Mouse (Mus musculus) gastrocnemius, postnatal 14 days (tissue): Measurements from ENCODE around the gene Slc35a5. TPM values are rescaled to one million over a fixed set of nuclear protein-coding genes. Genes with fewer than 3 reads are reported as not detected.

ENCODE experiments used
- DNase-seq: peaks from one replicate; pipeline ENCODE4 v3.0.0; 2021; ENCODE audit warnings: mixed read lengths
- intact Hi-C: fragments of 180-260 bp; cut with DNase I; formaldehyde crosslinking; loops from one replicate; pipeline ENCODE4 v1.15.1; 2025; ENCODE audit warnings: low total_unique reads
- total RNA-seq, 2 experiments: library from RNA; stranded (reverse); gene quantifications; 2 replicates each; pipeline ENCODE4 v1.2.3; 2021

The Slc35a5 gene
- total RNA-seq, 2 experiments from 2014 or later = 5.5 to 6.7 TPM

DNA sequence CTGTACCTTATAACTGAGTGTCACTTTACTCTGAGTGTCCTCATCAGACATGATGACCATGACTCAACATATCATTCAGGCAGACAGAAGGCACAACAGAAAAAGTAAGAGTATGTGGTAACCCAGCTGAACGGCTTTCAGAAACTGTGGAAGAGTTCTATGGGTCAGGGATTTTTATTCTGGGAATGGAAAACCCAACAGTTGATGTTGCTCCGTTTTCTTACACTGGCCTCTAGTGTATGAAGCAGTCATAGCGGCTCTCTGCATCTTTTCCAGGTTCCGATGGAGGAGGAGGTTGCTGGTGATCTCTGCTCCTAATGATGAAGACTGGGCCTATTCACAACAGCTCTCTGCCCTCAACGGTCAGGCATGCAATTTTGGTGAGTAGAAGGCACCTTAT lies 35.9 kb downstream of the Slc35a5 start:
- no peak for DNase-seq
- intact Hi-C loops = no loop called here

DNA sequence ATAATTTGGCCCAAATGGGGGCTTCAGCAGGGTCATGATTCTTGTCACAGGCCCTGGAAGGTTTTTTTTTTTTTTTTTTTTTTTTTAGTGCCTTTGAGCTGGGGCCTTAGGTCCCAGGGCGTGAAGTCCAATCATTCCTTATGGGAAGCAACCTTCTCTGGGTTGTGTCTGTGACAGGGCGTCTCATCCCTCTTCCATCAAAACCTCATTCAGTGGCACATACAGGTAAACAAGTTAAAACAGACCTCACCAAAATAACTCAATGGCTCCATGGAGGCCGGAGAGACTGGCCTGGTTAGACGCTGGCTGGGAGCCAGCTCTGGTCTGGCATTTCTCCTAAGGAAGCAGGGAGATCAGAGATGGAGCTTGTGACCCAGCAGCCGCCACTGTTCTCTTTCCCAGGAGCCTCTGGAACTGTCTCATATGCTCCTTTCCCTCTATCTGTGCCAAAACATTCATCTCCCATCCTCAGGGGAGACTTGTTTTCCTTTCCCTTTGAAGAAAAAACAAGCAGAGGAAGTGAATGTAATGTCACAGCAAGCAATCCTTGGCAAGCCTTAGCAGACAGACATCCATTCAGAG lies 37.6 kb downstream of the Slc35a5 start:
- intact Hi-C loops = no loop called here
- DNase-seq = peak; percentile 73

DNA sequence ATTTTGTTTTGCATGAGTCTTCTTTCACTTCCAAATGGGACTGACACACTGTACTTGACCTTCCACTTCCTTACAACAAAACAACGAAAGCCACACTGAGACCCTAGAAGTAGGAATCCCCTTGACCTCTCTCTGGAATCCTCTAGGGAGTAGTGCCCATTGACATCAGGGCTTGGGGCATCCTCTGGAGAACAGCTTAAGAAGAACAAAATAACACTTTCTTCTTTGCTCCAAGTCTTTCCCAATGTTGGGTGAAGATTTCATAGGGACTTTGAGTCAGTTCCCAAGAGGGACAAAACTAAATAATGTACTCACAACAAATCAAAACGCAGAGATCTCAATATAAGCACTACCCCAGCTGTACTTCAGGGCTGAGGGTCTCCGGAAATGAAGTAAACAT lies 39.7 kb downstream of the Slc35a5 start:
- intact Hi-C loops = no loop called here
- DNase-seq = no peak

DNA sequence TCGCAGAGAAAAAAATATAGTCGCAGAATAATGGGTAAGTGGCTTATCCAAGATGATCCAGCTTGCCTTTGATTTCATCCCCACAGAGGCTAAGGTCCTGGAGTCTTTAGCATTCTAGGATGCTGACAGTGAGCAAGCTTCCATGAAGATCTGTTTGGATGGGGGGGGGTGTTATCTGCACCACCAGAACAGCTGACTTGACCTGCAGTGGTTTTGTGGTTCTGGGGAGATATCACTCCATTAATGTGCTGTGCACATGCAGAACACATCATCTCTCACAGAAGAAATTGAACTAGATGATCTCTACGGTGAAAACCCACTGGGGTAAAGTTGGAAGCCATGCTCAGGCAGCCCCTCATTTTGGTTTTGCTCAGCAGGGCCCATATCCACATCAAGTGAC lies 41.3 kb downstream of the Slc35a5 start:
- no peak for DNase-seq
- intact Hi-C loops = no loop called here

DNA sequence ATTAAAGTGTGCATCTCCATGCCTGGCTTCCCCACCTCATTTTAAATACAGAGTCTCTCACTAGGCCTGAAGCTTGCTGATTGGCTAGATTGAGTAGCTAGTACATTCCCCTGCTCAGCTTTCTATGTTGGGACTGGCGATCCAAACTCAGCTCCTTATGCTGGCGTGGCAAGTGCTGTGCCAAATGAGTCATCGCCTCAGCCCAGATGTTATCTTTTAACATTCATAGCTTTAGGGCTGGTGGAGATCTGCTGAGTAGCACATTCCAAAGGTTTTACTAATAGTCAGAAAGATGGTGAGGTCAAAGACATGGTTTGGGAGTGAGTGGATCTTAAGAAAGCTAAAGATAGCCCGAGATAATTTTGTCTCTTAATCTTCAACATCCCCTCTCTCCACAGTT lies 48.0 kb downstream of the Slc35a5 start:
- DNase-seq = peak; percentile 62
- intact Hi-C loops = no loop called here

DNA sequence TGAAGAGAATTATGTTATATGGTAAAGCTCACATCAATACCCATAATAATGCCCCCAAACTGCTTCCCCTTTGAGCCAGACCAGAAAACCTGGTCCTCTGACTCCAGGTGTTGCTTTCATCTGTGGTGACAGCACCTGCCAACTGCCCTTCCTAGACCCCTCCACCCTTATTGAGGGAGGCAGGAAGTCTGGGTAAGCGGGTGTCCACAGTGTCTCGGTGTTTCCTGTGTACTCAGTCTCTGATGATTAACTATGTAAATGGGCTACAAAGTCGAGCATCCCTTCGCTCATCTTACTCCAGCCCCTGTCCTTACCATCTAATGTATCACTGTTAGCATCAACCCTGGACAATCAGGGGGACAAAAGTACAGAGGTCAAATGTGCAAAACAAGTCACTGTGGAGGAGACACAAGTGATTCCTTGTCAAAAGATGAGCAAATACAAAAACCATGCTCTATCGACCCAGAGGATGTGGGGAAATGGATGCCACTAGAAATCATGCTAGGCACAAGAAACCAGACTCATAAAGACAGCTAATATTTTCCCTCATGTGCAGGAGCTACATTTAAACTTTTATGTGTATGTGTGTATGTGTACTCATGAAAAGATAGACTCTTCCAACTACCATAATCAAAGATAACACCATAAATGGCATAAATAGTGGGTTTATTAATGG lies 50.2 kb downstream of the Slc35a5 start:
- intact Hi-C loops = no loop called here
- no peak for DNase-seq

DNA sequence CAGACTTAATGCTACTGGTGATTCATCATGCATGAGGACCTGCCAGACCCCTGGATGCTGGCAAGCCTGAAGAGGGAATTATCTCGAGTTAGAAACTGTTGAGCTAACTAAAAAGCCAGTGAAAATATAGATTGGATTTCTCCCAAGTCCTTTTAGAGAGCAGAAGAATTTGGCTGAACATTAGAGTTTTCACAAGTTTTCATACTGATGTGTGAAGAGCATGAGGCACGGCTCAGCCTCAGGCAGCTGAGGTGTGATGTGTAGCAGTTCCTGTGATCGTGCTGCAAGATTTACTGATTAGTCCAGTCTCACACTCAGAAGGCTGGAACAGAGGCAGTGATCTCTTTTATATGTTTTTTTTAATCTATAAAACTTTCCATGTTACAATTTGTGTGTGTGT lies 53.5 kb downstream of the Slc35a5 start:
- intact Hi-C loops = no loop called here
- DNase-seq = no peak

DNA sequence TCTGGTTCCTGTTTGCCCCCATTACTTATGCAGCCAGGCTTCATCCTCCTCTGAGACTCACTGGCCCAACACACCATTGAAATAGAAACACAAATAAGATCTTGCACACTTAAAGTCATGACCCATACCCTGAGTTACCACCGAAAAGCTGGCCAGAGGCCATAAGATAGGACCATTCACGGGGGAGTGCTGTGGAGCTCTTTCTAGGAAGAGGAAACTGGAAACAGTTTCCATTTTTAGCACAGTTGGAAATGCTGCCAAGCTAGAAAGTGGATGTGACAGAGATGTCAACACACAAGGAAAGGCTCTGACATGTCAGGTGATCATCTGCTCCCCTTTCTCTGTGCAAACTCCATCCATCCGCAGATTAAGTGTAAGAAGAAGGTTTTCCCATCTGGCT lies 57.6 kb downstream of the Slc35a5 start:
- DNase-seq = no peak

DNA sequence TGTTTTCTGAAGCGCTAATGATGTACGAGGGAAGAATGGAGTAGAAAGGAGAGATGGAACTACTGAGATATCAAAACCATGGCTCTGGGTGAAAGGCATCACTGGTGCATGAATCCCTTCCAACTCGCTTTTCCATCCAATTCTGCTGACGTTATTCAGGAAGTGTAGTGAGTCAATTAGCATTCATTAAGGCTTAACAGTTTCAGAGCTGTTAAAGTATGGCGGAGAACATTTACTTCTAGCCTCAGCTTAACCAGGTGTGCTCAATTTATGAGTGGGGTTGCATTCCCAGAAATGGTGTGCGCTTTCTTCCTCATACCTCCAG lies 59.7 kb downstream of the Slc35a5 start:
- intact Hi-C loops = no loop called here
- no peak for DNase-seq

More for the DNA sequence above, 57.6 kb downstream of the Slc35a5 start:
- intact Hi-C loops = no loop called here

- intact Hi-C loops = no loop called here
- no peak for DNase-seq
These were observed 60.2 kb downstream of the Slc35a5 start for GRCm38 (mm10) chr16:45098186-45098885.

DNA sequence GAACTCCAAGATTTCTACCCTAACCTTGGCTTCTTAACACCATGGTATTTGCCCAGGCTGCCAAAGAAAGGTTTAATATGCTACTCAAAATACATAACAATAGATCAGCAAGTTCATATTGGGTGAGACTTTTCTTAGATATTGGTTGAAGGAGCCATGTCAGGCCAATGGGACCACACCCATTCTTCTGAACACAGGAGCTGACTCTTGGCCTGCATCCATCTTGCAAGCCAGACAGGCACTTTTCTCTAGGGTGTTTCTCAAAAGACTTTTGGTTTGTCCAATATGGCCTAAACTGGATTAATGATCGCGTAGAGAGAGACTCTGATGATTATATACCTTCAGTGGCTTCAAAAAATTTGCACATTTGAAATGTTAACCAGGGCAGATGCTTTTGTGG lies 61.0 kb downstream of the Slc35a5 start:
- intact Hi-C loops = no loop called here

DNA sequence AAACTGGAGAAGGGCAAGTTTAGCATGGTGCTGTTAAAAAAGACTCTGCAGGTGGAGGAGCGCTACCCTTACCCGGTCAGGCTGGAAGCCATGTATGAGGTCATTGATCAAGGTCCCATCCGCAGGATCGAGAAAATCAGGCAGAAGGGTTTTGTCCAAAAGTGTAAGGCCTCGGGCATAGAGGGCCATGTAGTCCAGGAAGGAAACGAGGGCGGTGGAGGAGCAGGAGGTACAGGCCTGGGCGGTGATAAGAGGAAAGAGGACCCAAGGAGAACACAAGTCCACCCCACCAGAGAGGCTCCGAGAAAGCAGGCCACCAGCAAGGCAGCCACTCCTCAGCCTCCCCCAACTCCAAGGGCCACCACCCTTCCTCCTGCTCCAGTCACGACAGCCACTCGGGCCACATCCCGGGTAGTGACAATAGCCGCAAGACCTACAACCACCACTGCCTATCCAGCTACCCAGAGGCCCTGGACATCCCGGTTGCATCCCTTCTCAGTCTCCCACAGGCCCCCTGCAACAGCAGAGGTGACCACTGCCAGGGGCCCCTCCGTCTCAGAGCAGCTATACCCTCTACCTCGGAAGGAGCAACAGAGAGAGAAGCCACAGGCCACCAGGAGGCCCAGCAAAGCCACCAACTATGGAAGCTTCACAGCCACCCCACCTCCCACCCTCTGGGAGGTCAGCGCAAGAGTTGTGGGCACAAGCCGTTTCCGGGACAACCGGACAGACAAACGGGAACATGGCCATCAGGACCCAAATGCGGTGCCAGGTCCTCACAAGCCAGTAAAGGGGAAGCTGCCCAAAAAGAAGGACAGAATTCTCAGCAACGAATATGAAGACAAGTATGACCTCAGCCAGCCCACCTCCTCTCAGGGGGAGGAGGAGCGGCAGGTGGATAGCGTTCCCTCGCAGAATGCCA lies 62.7 kb downstream of the Slc35a5 start:
- intact Hi-C loops = no loop called here
- DNase-seq = no peak

More for the DNA sequence above, 61.0 kb downstream of the Slc35a5 start:
- DNase-seq = peak; percentile 36

DNA sequence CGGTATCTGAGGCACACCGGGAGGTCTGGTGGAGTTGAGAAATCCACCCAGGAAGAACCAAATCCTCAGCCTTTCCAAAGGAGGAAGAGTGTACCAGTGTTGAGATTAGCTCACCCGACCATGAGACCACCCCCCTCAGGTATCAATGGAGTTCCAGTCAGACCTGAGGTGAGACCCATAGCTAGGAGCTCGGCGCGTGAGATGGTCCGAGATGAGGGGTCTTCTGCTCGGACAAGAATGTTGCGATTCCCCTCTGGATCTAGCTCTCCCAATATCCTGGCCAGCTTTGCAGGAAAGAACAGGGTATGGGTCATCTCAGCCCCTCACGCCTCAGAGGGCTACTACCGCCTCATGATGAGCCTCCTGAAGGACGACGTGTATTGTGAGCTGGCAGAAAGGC lies 63.5 kb downstream of the Slc35a5 start:
- no peak for DNase-seq
- intact Hi-C loops = no loop called here

GRCm38 (mm10) chr16:45094136-45094756 lies 64.3 kb downstream of the Slc35a5 start:
- no peak for DNase-seq

DNA sequence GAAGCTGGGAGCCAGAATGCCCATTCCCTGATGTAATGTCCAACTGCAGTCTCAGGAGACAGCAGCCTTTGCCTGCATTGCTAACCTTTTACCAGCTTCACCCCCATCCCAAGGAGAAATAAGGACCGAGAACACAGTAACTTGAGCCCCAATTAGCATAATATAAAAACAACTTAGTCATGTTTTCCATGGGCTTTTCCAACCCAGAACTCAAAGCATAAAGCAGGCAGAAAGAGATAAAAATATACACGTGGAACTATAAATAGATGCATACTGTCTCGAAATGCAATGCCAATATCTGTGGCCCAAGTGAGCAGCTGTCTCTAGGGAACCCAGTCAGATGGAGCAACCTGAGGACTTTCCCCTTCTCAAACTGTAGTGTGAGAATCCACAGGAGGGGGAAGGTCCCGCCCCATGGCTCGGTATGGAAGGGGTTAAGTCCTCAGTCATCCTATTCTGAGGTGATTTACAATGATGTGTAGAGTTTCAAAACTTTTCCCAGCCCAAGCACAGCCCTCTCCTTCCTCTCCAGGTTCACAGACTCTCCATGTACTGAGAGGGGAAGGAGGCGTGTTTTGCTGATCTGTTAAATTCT lies 65.3 kb downstream of the Slc35a5 start, which contains the start of gene Ccdc80:
Ccdc80 (plus strand) TSS at position 266 of the 595 bp plus-strand sequence.
- intact Hi-C loops = no loop called here
- DNase-seq = peak; percentile 29

More at GRCm38 (mm10) chr16:45094136-45094756, 64.3 kb downstream of the Slc35a5 start:
- intact Hi-C loops = no loop called here

GRCm38 (mm10) chr16:45090005-45090404 lies 68.5 kb downstream of the Slc35a5 start:
- DNase-seq = peak; percentile 77
- intact Hi-C loops = no loop called here
